9 mouse cellular contexts compared by ENCODE assay signal in genomic region chr11:118232314-118232831, GRCm38 (mm10). TPM values are rescaled to one million over a fixed set of nuclear protein-coding genes. Genes with fewer than 3 reads are reported as not detected.
DNase-seq lines count a peak whose midpoint lies in the region; ATAC-seq lines count a peak whose summit lies in the region.
"Had no signal": no experiment of that assay in that cellular context is flagged by ENCODE, and none has a peak within 500 bp of the region (broad histone marks: within the 10 kb centered on the region; RNA-seq: fewer than 3 reads in every experiment).

No protein-coding gene starts in this region.

- H3K4me1 ChIP-seq in megakaryocyte, embryonic 14.5 days: peaks cover 96% of the 10 kb centered on the region

- no peaks in the 10 kb centered on the region for H3K9me3 ChIP-seq in megakaryocyte, embryonic 14.5 days
- H3K9me3 ChIP-seq: liver, embryonic 15.5 days had no signal

- H3K27me3 ChIP-seq in megakaryocyte, embryonic 14.5 days (replicated peaks): no peaks in the 10 kb centered on the region
- H3K27me3 ChIP-seq: liver, embryonic 15.5 days had no signal

- H3K4me3 ChIP-seq in megakaryocyte, embryonic 14.5 days (replicated peaks): peak overlapping the region; percentile 87
- H3K4me3 ChIP-seq: liver, embryonic 15.5 days had no signal

- ATAC-seq in common myeloid progenitor, adult 5-6 weeks (replicated peaks; ENCODE audit: low read depth, poor library complexity, severe bottlenecking): peak; percentile 93

- H3K36me3 ChIP-seq in megakaryocyte, embryonic 14.5 days (replicated peaks; ENCODE audit: low read length): no peaks in the 10 kb centered on the region
- H3K36me3 ChIP-seq: liver, embryonic 15.5 days had no signal

- peak; percentile 50 for DNase-seq in embryo, embryonic 10 days (ENCODE audit: low spot score)
- no peak for DNase-seq in embryo, embryonic 9.5 days (ENCODE audit: extremely low spot score)
- DNase-seq in B cell, adult 2 months: peak; percentile 74 to 76
- DNase-seq in kidney, postnatal 10 days: peak; percentile 62
- no peak for DNase-seq in urinary bladder, postnatal 10 days (ENCODE audit: low spot score)
- no peak for DNase-seq in left cerebral cortex, adult 9 months (ENCODE audit: low spot score in 2 of 2)

RNA-seq across cellular contexts. Expression of gene Cyth1, which starts 16.0 kb away (rescaled TPM):
- total RNA-seq in common myeloid progenitor, adult 5-6 weeks (2017): 35.6 and 37.5 TPM in 2 replicates
- polyA plus RNA-seq in megakaryocyte, embryonic 14.5 days (2012; ENCODE audit: insufficient read depth, low replicate concordance): 4.4 and 9.3 TPM in 2 replicates

RNA-seq across cellular contexts. Expression of gene Usp36, which starts 57.7 kb away (rescaled TPM):
- 9.9 and 14.9 TPM in 2 replicates for total RNA-seq in common myeloid progenitor, adult 5-6 weeks (2017)
- 14.8 and 17.4 TPM in 2 replicates for polyA plus RNA-seq in megakaryocyte, embryonic 14.5 days (2012; ENCODE audit: insufficient read depth, low replicate concordance)

Comparison
In these comparisons a context has a peak if more than half of its experiments do, and no peak if none do; other contexts are left out.
1. DNase-seq: peak in embryo, embryonic 10 days (single experiment), B cell, adult 2 months (2 of 2) and kidney, postnatal 10 days (single experiment); none in embryo, embryonic 9.5 days (single experiment), urinary bladder, postnatal 10 days (single experiment) and left cerebral cortex, adult 9 months (0 of 2).